Mouse (Mus musculus): ENCODE data around the gene Tmc8.
A peak's percentile ranks its signal among the peaks of the same experiment; 100 is the strongest.
"Not testable (repeated sequence)": the region's sequence is repeated elsewhere in the genome, so short reads cannot be mapped to it uniquely, and the experiment has no call there.

Tmc8 gene

DNA sequence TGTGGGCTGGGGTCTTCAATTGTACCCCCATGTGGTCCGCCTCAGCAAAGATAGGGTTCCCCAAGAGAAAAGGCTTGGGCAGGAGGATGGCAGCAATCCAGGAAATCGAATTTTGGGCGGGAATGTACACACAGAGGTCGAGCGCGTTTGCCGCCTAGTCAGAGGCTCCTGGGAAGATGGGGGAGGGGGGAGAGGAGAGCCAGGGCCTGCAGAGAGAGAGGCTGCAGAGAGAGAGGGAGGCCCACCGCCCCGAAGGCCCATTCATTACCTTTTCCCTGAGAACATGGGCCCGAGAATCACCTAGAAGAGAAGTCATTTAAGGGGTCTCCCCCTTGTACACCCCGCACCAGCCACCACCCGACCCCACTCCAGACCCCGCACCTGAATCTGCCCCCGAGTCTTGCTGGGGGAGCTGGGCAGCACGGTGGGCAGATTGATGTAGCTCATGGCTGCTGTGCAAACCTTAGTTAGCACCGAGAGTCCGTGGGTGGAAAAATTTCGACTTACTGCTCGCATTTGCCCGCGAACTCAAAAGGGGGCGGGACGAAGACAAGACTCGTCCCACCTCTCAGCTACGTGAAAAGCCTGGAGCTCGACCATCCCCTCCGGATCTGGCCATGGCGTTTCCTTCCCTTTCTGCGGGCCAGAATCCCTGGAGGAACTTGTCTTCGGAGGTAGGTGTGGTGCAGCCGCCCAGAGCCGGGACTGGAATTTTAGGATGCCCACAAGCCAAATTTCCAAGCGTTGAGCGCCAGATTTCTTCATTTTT is 43.6 kb downstream of the Tmc8 start, which contains the start of the genes Afmid and Tk1:
TSS of gene Afmid (plus strand) at position 592 of the 769 bp plus-strand sequence.
TSS of gene Tk1 (minus strand) at position 760 of the 769 bp plus-strand sequence.
- peak in 1 of 2 experiments; percentile 61 for DNase-seq (ENCODE audit: low spot score in 2 of 2)

DNA sequence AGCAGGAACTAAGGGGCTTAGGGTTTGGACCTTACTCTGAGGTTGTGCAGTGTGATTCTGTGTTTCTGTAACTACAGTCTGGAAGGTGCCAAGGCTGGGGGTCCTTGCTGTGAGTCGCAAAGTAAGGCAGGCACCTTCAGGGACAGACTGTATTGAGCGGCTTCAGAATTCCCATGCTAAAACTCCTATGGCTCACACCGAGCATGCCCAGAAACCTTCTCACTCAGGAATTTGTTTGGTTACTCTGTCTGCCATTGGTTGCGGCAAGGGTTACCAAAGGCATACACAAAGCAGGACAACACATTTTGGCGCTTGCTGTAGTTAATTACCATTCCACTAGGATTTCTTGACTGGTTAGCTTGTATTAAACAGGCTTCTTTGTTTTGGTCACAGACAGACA is 44.3 kb downstream of the Tmc8 start:
- DNase-seq (ENCODE audit: low spot score in 2 of 2), result no peak

DNA sequence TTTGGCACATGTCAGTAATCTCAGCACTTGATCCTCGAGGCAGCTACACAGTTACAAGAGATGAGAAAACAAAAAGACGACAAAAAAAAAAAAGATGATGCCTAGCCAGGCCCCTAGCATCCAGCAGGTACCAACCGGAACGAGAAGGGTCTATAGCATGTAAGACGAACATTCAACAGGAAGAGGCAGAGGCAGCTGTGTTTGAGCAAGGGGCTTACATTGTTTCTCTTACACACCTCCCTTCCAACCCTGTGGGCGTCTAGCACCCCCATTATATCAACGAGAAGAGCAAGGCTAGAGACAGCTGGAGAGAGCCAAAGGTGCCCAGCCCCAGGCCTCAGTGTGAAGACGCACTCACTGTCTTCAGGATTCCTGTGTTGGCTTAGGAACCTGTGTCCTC is 45.0 kb downstream of the Tmc8 start:
- DNase-seq (ENCODE audit: low spot score in 2 of 2), result no peak

DNA sequence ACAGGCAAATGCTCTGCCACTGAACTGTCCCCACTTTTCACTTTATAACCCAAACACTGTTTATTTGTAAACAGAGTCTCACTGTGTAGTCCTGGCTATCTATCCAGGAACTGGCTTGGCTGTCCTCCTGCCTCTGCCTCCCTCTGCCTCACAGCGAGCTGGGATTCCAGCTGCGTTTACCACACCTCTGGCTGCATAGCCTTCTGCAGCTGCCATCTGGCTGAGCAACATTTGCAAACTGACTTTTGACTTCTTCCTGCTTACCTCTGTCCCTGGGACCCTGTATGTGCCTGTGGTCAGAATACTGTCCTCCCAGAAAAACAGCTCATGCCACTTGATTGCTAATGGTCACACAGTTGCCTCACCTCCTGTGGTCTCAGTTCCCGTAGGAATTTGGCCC is 45.5 kb downstream of the Tmc8 start:
- no peak for DNase-seq (ENCODE audit: low spot score in 2 of 2)

DNA sequence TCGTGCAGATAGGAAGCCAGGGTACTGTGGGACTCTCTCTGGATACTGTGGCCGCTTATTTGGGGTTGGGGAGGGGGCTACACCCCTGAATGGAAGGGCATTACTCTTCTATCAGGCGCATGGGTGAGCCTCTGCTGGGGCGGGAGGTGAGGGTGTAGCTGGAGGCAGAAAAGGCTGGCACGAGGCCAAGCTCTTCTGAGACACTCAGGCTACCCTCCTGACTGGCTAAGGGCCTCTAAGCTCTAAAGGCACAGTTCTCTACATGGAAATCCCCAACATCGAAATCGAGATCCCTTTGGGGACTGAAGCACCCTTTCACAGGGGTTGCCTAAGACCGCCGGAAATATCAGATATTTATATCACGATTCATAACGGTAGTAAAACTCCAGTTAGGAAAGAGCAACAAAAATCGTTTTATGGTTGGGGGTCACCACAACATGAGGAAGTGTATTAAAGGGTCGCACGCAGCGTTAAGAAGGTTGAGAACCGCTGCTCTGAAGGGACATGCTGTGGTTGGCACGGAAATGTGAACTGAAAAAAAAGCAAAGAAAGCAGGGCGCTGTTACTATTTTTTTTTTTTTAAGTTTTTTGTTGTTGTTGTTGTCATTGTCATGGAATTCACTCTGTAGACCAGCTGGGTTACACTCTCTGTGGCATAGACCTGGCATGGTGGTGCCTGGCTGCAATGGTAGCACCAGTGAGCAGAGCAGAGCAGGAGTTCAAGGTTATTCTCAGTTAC is 46.4 kb downstream of the Tmc8 start:
- no peak for DNase-seq (ENCODE audit: low spot score in 2 of 2)

DNA sequence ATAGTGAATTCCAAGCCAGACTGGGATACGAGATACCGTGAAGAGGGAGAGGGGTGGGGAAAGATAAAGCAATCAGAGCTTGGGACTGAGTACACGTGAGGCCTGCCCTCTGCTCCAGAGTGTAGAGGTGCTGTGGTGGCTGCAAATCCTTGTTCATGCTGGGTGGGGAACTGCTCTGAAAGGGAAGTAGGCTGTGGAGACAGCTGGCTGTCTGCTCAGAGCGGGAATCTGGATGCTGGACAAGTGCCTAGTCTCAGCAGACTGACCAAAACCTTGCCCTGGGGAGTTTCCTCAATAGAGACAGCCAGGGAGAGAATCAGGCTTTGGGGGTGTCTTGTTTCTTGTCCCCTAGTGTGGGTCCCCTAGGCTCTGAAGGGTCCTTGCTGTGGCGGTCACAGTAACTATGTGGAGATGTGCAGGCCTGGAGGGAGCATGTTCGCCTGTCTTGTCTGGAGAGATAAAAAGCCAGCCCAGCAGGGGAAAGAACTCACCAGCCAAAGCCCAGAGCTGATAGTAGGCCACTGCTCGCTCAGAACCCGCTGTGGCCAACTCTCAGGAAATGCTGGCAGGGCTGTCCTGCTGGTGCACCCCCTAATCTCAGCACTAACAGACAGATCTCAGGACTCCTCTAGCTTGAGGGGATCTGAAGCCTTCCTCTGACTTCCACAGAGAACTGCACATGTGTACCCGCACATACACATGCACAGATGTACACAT is 47.2 kb downstream of the Tmc8 start:
- no peak for DNase-seq (ENCODE audit: low spot score in 2 of 2)

DNA sequence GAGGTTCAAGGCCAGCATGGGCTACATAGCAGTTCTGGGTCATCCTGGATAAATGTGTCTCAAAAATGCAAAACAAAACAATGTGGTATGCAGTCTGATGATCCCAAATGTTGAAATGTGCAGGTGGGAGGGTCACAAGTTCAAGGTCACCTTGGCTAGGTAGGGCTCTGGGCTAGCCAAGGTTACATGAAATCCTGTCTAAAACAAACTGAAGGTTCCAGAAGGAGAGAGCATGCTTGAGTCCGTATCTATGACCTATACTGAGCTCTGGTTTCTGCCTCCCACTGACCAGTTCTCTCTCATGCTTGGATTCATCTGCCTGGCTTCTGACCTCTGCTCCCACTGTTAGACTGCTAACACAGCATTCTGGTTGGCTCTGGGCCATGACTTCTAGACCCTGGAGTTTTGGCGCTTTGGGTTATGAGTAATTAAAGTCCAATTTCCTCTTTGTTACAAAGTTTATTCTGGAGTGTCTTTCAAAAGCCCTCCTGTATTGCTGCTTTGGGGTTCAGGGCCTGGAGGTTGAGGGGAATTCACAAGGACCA is 47.9 kb downstream of the Tmc8 start:
- no peak for DNase-seq (ENCODE audit: low spot score in 2 of 2)

DNA sequence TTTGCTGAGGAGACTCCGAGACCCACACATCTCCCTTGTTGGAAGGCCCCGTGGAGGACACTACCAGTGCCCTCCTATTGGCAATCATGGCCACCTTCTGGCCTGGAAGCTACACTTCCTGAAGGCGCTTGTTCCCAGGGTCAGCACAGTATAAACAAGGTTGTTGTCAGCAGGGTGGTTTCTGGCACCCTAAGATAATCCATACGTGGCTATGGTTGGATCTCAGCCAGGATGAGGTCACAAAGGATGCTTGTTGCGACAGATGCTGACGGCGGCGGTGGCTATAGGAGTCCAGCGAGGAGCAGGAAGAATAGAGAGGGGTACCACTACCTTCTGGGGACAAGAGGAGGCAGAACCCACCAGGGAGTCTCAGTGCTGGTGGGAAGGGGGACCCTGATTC is 48.5 kb downstream of the Tmc8 start:
- no peak for DNase-seq (ENCODE audit: low spot score in 2 of 2)

DNA sequence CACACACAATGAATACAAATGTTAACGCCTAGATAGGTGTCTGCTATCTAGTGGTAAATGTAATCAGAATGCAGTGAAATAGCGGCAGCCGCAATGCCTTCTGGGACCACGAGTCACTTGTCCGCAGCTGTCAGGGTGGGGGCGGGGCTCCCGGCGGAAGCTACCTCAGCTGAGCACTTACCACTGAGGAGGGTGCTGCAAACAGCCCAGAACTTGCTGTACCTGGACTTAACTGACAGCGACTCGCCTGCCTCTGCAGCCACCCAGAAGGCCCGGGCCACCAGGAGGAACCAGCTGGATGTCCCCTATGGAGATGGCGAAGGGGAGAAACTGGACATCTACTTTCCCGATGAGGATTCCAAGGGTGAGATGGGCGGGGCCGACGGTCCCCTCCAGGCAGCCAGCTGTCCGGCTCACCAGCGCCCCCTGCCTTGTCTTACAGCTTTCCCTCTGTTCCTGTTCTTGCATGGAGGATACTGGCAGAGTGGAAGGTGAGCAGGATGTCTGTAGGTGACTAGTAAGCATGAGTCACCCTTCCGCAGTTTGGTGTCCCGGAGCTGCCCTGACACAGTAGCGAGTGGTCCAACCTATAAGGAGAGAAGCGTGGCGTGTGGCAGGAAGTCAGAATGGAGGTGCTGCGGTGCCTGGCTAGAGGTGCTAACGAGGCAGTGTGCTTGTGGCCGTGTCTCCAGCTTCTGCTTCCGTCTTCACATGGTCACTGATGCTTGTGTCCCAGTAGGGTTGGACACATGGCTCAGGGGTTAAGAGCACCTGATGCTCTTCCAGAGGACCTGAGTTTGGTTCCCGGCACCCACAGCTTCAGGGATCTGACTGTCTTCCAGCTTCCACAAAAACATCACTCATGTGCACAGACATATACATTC is 50.5 kb downstream of the Tmc8 start:
- peak in 1 of 2 experiments; percentile 64 for DNase-seq (ENCODE audit: low spot score in 2 of 2)

DNA sequence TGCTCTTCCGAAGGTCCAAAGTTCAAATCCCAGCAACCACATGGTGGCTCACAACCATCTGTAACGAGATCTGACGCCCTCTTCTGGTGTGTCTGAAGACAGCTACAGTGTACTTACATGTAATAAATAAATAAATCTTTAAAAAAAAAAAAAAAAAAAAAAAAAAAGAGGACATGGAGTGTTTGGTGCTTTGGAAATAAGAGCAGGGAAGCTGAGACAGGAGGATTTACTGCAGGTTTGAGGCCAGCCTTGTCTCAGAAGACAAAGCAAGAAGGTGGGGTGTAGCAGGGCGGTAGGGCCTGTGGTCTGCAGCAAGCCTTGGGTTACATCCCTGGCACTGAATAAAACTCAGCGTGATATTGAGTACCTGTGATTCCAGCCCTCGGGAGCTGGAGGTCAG is 51.6 kb downstream of the Tmc8 start:
- not testable (repeated sequence) for DNase-seq (ENCODE audit: low spot score in 2 of 2)

DNA sequence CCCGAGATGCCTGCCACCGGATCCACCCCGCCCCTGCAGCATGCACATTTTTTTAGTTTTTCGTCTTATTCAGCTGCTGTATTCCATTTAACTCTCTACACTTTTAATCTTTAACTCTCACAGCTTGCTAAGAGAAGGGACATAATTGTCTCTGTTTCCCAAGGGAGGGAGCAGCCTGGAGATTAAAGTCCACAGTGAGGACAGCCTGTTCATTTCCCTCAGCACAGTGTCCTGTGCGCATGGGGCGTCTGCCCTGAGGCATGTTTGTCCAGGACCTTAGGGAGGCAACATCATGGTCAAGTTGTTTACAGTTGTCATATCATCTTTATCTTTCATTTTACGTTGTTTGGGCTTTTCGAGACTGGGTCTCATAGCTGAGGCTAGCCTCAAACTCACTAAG is 52.2 kb downstream of the Tmc8 start:
- DNase-seq (ENCODE audit: low spot score in 2 of 2), result no peak

DNA sequence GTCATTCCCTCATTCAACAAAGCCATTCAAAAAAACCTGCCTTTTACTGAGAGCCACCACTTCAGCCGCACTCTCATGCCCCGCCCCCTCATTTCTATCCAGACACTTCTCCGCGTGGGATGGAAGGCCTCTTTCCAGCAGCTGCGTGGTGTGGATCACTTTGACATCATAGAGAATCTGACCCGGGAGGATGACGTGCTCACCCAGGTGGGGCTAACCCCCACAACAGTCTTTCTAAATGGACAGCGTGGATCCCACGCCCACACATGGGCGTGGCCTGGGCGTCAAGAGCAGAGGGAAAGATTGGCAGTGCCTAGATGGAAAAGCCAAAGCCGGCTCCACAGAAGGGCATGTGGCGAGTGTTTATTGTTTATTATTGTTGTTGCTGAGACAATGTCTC is 54.4 kb downstream of the Tmc8 start:
- DNase-seq (ENCODE audit: low spot score in 2 of 2), result peak in 1 of 2 experiments; percentile 60

DNA sequence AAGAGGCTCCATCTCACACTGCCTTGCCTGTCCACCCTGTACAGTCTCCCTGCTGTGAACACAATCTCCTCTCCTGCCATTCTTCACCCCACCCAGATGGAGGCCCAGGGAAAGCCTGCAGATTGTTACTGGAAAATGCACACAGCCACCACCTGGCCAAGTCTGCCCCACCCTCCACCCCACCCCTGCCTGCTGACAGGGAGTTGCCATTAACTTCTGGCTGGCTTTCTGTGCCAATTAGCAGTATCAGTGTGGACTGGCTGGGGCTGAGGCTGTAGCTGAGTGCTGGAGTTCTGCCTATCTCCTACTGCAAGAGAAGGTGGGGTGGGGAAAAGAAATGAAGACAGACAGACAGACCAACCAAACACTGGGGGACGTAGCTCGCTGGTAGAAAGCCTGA is 56.7 kb downstream of the Tmc8 start:
- DNase-seq (ENCODE audit: low spot score in 2 of 2), result no peak

DNA sequence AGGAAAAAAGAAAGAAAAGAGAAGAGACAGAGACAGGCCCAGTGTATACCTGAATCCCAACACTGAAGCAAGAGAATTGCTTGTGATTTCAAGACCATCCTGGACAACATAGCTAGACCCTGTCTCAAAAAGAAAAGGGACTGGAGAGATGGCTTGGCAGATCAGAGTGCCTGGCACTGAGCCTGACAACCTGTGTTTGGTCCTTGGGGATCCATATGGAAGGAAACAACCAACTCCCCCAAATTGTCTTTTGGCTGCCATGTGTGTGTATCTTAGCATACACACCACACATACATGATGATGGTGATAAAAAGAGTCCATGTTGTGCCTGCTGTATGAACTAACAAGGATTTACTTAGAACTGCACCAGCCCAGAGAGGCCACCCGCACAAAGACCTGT is 57.1 kb downstream of the Tmc8 start:
- DNase-seq (ENCODE audit: low spot score in 2 of 2), result no peak

DNA sequence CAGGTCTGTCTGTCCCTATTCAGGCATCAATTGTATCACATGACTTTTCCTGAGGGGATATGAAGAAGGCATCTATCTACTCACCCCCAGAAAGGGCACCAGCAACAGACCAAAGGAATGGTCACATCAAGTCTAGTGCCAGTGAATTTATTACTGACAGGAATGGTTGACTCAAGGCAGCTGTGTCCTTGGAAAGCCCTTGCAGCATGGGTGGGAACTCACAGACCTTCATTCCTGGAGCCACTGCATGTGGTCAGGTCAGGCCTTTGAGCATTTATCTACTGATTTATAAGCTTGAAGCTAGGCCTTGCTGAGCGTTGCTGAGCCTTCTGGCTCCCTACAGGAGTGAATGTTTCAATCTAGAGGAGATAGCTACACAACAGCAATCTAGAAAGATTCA is 59.0 kb downstream of the Tmc8 start:
- DNase-seq (ENCODE audit: low spot score in 2 of 2), result no peak
